Mouse (Mus musculus): ENCODE measurements around the gene 9130023H24Rik.

DNA sequence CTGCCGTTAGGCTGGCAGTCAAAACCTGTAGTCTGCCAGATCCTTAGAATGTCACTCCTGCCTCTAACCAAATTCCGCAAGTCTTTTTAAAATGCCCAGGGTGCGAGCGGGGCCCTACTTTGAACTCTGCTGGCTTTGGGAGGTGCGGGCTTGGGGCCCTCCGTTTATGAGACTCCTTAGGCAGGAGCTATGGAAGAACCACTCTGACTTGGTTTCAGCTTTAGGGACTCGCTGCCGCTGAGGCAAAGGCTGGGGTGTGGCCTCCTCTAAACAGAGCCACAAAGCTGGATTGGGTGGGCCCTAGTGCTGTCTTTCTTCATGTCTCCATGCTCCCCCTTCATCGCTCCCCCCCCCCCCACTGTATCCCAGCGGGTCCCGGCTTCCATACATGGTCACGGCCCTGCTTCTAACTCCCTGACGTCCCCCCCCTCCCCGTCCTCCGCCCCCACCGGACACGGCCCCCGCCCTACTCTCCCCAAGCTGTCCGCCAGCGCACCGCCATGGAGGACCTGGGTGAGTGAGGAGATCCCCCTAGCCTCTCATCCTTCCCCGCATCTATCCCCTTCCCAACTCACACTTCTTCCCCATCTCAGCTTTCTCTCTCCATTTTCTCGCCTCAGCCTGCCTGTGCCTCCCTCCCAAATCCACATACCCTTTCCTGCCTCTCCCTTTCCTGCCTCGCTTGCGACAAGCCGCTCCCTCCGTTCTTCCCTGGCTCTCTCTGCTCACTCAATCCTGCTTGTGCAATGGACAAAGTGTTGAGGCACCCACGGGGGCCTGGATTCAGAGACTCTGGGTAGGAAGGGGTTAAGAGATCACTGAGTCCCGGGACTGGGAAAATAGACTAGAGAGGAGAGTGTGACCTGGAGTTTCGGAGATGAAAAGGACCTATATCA, 8.9 kb upstream of the 9130023H24Rik start, which contains the start of gene Tgfb1i1:
- TF ChIP-seq CTCF (IDR thresholded peaks at IDR 0.05) = no peak
- no peak for TF ChIP-seq EP300 (IDR thresholded peaks at IDR 0.05)
